ENCODE assay signal across 13 mouse cellular contexts in genomic region chr2:92948699-92949300, GRCm38 (mm10). TPM values are rescaled to one million over a fixed set of nuclear protein-coding genes. Genes with fewer than 3 reads are reported as not detected.
DNase-seq lines count a peak whose midpoint lies in the region; ATAC-seq and TF ChIP-seq lines count a peak whose summit lies in the region.
"Had no signal": no experiment of that assay in that cellular context is flagged by ENCODE, and none has a peak within 500 bp of the region (broad histone marks: within the 10 kb centered on the region; RNA-seq: fewer than 3 reads in every experiment).

No protein-coding gene starts in this region.

- H3K79me3 ChIP-seq in C2C12 (ENCODE audit: low read depth): peaks cover 3% of the 10 kb centered on the region

- no peak for TF ChIP-seq CTCF in left cerebral cortex, adult 2 months (IDR thresholded peaks at IDR 0.05)
- TF ChIP-seq CTCF in C2C12 (IDR thresholded peaks at IDR 0.05; ENCODE audit: control insufficient read depth, insufficient read depth, insufficient read length): no peak

- no peak overlapping the region for H3K4me2 ChIP-seq in hindbrain, embryonic 11.5 days (replicated peaks; ENCODE audit: low read depth, low read length)
- H3K4me2 ChIP-seq: heart, embryonic 11.5 days had no signal

- peak overlapping the region; percentile 46 for H3ac ChIP-seq in C2C12 (ENCODE audit: control insufficient read depth, insufficient read length, low read depth)

- intact Hi-C loops in left cerebral cortex, adult 2 months (cut with DNase I): loop anchor here (2.0 kb wide), 1 partner anchor 34 kb away; the partner anchor contains the start of gene Syt13

- peaks cover 4% of the 10 kb centered on the region for H3K4me1 ChIP-seq in hindbrain, embryonic 11.5 days (replicated peaks; ENCODE audit: control insufficient read depth, insufficient read depth, low read length)

- no peak overlapping the region for H3K9ac ChIP-seq in hindbrain, embryonic 11.5 days (ENCODE audit: low read depth, low read length)
- H3K9ac ChIP-seq: lung, embryonic 14.5 days had no signal

- H3K27ac ChIP-seq in left cerebral cortex, adult 2 months: peak overlapping the region; percentile 66
- peak overlapping the region; percentile 64; the same call in 1 of the 2 replicates for H3K27ac ChIP-seq in hindbrain, embryonic 11.5 days (ENCODE audit: low read depth, low read length)

- WGBS in hindbrain, embryonic 11.5 days: 37% methylated on average over 7 of the region's 7 CpGs

- H3K4me3 ChIP-seq in left cerebral cortex, adult 2 months: no peak overlapping the region
- H3K4me3 ChIP-seq in C2C12 (ENCODE audit: insufficient read depth, poor library complexity, severe bottlenecking): no peak overlapping the region
- H3K4me3 ChIP-seq in hindbrain, embryonic 11.5 days (ENCODE audit: low read depth, low read length): no peak overlapping the region

- no peaks in the 10 kb centered on the region for H3K9me3 ChIP-seq in hindbrain, embryonic 11.5 days (ENCODE audit: control insufficient read depth, low read length)

- no peaks in the 10 kb centered on the region for H3K27me3 ChIP-seq in C2C12 (ENCODE audit: control insufficient read depth, insufficient read depth, insufficient read length)
- H3K27me3 ChIP-seq in hindbrain, embryonic 11.5 days (ENCODE audit: control insufficient read depth, insufficient read depth, low read length): no peaks in the 10 kb centered on the region

- peak; percentile 31; the same call in 1 of the 2 replicates for ATAC-seq in hindbrain, embryonic 11.5 days (ENCODE audit: low FRiP score)
- ATAC-seq in megakaryocyte, adult 5-6 weeks (ENCODE audit: poor library complexity, severe bottlenecking): no peak
- ATAC-seq: forebrain, embryonic 16.5 days had no signal

- H3K79me2 ChIP-seq in C2C12 (ENCODE audit: control insufficient read depth, insufficient read depth): peaks cover 15% of the 10 kb centered on the region

- no peak for DNase-seq in left cerebral cortex, adult 2 months (ENCODE audit: extremely low spot score in 1 of 2, low spot score in 2 of 2)
- DNase-seq in left cerebral cortex, adult 9 months (ENCODE audit: low spot score in 2 of 2): no peak
- peak; percentile 31 for DNase-seq in ZHBTc4 (ENCODE audit: low read depth, low spot score)
- peak; percentile 37 for DNase-seq in hindbrain, embryonic 11.5 days (ENCODE audit: low spot score)
- DNase-seq in kidney, postnatal 10 days: no peak
- DNase-seq in lung, postnatal 14 days: no peak
- DNase-seq: gastrocnemius, postnatal 14 days; kidney, postnatal 14 days had no signal

- H3K36me3 ChIP-seq in C2C12 (ENCODE audit: control insufficient read depth, insufficient read depth): peaks cover 66% of the 10 kb centered on the region
- no peaks in the 10 kb centered on the region for H3K36me3 ChIP-seq in hindbrain, embryonic 11.5 days (ENCODE audit: control insufficient read depth, insufficient read depth, low read length)

TF ChIP-seq in C2C12, 6 proteins besides CTCF, POLR2A, EP300 and RAD21:
- TF ChIP-seq MYOD1 (IDR thresholded peaks at IDR 0.05; ENCODE audit: control insufficient read depth, insufficient read length, low read depth) (no peak), CEBPB (IDR thresholded peaks at IDR 0.05; ENCODE audit: low read depth) (no peak), MYOG (IDR thresholded peaks at IDR 0.05; ENCODE audit: control insufficient read depth, extremely low read depth, insufficient read length) (no peak), USF1 (IDR thresholded peaks at IDR 0.05; ENCODE audit: low read depth) (no peak), FOSL1 (IDR thresholded peaks at IDR 0.05; ENCODE audit: insufficient read depth, low read length, poor library complexity, severe bottlenecking) (no peak), MAX (IDR thresholded peaks at IDR 0.05) (no peak)
TF ChIP-seq in C2C12: peak in this region for 0.

RNA-seq across cellular contexts. Expression of gene Syt13, which starts 33.9 kb away (rescaled TPM):
- 100 to 1,000 TPM; 190 to 210 TPM for total RNA-seq in left cerebral cortex, adult 2 months (2021)
- 125 TPM for polyA plus RNA-seq in C2C12 (2012; fragmentation: generic; extraction: Trizol)
- polyA plus RNA-seq in hindbrain, embryonic 11.5 days (2014; fragmentation: Nextera tagmentation; extraction: Ambion mirVana): 15.4 and 25.0 TPM in 2 replicates
- total RNA-seq in megakaryocyte, adult 5-6 weeks (2015): not detected in 2 replicates
- not detected in 2 replicates for total RNA-seq in megakaryocyte, adult 5-6 weeks (2017)

Comparison
In these comparisons a context has a peak if more than half of its experiments do, and no peak if none do; other contexts are left out.
1. DNase-seq: peak in ZHBTc4 (single experiment) and hindbrain, embryonic 11.5 days (single experiment); none in left cerebral cortex, adult 2 months (0 of 2), left cerebral cortex, adult 9 months (0 of 2), kidney, postnatal 10 days (single experiment) and lung, postnatal 14 days (single experiment).
2. RNA of gene Syt13, which starts 33.9 kb away (total RNA-seq): 190 to 210 TPM in left cerebral cortex, adult 2 months; not detected in megakaryocyte, adult 5-6 weeks; every median in the first group is over 100 times any median in the second.